Mouse (Mus musculus): ENCODE data around the gene Ush1g.

- TF ChIP-seq CTCF (IDR thresholded peaks at IDR 0.05 in 2 of 3, conservative IDR thresholded peaks at IDR 0.05 in 1 of 3; ENCODE audit: control insufficient read depth in 1 of 3, insufficient read depth in 1 of 3, low read depth in 2 of 3, low read length in 3 of 3, poor library complexity in 1 of 3, severe bottlenecking in 1 of 3): no peak
- TF ChIP-seq MXI1 (IDR thresholded peaks at IDR 0.05; ENCODE audit: low read depth, low read length): no peak
- TF ChIP-seq MAX (IDR thresholded peaks at IDR 0.05; ENCODE audit: low read length): no peak
- TF ChIP-seq ZKSCAN1 (IDR thresholded peaks at IDR 0.05; ENCODE audit: low read depth, low read length): no peak
- TF ChIP-seq CHD2 (IDR thresholded peaks at IDR 0.05; ENCODE audit: low read length): no peak
- TF ChIP-seq CHD1 (IDR thresholded peaks at IDR 0.05; ENCODE audit: low read depth, low read length): no peak
- no peak for TF ChIP-seq MYC (IDR thresholded peaks at IDR 0.05; ENCODE audit: low read depth, low read length)
- no peak for TF ChIP-seq SIN3A (IDR thresholded peaks at IDR 0.05; ENCODE audit: low read length)
- no peak for TF ChIP-seq KAT2A (conservative IDR thresholded peaks at IDR 0.05; ENCODE audit: low read depth, low read length)
- TF ChIP-seq TAL1 (IDR thresholded peaks at IDR 0.05; ENCODE audit: low read length): no peak
- TF ChIP-seq UBTF (IDR thresholded peaks at IDR 0.05; ENCODE audit: borderline replicate concordance, insufficient read depth, low read depth, low read length): no peak
These were observed 34.5 kb downstream of the Ush1g start for GRCm38 (mm10) chr11:115287386-115287785.

Data from MEL (cell line).